Mouse (Mus musculus) cerebellum, adult 9-11 months (tissue): ENCODE measurements around the gene Tmem200b.

Source experiments
- DNase-seq: peaks from one replicate; pipeline ENCODE4 v3.0.0; 2022

The Tmem200b gene

GRCm38 (mm10) chr4:131968873-131969272 lies 47.3 kb downstream of the Tmem200b start:
- no peak for DNase-seq

GRCm38 (mm10) chr4:131970244-131970853 lies 48.8 kb downstream of the Tmem200b start:
- DNase-seq, result no peak
